Mouse (Mus musculus) hindbrain, embryonic 12.5 days (tissue): Measurements from ENCODE around the gene Garem2. TPM values are rescaled to one million over a fixed set of nuclear protein-coding genes. Genes with fewer than 3 reads are reported as not detected.

ENCODE experiments used
- ATAC-seq: fragments of 200-750 bp; cut with Nextera tagmentation; 2 replicates; pipeline ENCODE4 v1.8.0; 2017; ENCODE audit warnings: moderate TSS enrichment; ENCODE audit not compliant: low FRiP score
- H3K27ac ChIP-seq: fragments of 300-500 bp; sonication (generic); 2 replicates; pipeline ENCODE4 v1.5.1; 2016; ENCODE audit warnings: mild to moderate bottlenecking
- H3K27me3 ChIP-seq: fragments of 300-500 bp; sonication (generic); 2 replicates; pipeline ENCODE4 v1.6.1; 2016; ENCODE audit warnings: mild to moderate bottlenecking
- H3K36me3 ChIP-seq: fragments of 300-500 bp; sonication (generic); 2 replicates; pipeline ENCODE4 v1.6.1; 2016; ENCODE audit warnings: mild to moderate bottlenecking
- H3K4me1 ChIP-seq: fragments of 300-500 bp; sonication (generic); 2 replicates; pipeline ENCODE4 v1.6.1; 2016
- H3K4me2 ChIP-seq: fragments of 300-500 bp; sonication (generic); replicated peaks from 2 replicates; pipeline ENCODE4 v1.6.1; 2016; ENCODE audit warnings: mild to moderate bottlenecking
- H3K4me3 ChIP-seq: fragments of 300-500 bp; sonication (generic); 2 replicates; pipeline ENCODE4 v1.5.1; 2016; ENCODE audit warnings: mild to moderate bottlenecking
- H3K9ac ChIP-seq: fragments of 300-500 bp; sonication (generic); 2 replicates; pipeline ENCODE4 v1.6.1; 2016; ENCODE audit warnings: mild to moderate bottlenecking, moderate library complexity
- H3K9me3 ChIP-seq: fragments of 300-500 bp; sonication (generic); replicated peaks from 2 replicates; pipeline ENCODE4 v1.6.1; 2016; ENCODE audit warnings: mild to moderate bottlenecking
- WGBS: fragments of 180-500 bp; shearing (Covaris S2); methylation state at CpG from one replicate; pipeline ENCODE4 v1.1.7; 2016; 5-methylcytosine and 5-hydroxymethylcytosine counted together
- polyA plus RNA-seq: library from polyadenylated mRNA; unstranded; fragments of >200 nt; fragmentation: Nextera tagmentation; extraction: Ambion mirVana; gene quantifications from 2 replicates; pipeline ENCODE4 v1.2.1, GENCODE M21; 2016

Gene Garem2
- polyA plus RNA-seq, 1 experiment from 2014 or later: 30.3 TPM

DNA sequence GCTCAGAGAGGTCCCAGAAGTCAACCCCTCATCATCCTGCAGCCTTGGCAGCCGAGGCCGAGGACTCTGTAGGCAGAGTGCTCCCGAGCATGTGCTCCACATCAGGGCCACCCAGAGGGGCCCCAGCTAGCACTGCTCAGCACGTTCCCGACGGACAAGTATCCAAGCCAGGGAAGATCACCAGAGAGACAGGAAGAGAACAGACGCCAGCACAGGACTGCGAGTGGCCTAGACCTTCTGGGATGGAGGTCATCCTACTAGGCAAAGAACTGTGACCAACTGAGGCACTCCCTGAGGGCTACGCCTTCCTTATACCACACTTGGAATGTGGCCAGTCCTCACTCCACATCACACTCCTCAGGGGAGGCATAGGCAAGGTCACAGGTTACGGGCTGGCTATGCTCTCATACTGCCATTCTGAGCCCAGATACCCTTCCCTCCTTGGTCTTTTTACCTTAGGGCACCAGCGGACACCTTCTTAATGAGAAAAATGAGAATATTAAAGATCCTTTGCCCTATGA is 30.8 kb downstream of the Garem2 start:
- Histone ChIP-seq H3K4me1 (no peaks in the 10 kb centered on the region), H3K4me2 (no peak overlapping the region), H3K36me3 (peaks cover 73% of the 10 kb centered on the region), H3K9ac (no peak overlapping the region), H3K4me3 (no peak overlapping the region), H3K27me3 (no peaks in the 10 kb centered on the region), H3K27ac (no peak overlapping the region), H3K9me3 (no peaks in the 10 kb centered on the region)
- WGBS: 95% methylated on average over 11 of the region's 11 CpGs
- no peak for ATAC-seq

DNA sequence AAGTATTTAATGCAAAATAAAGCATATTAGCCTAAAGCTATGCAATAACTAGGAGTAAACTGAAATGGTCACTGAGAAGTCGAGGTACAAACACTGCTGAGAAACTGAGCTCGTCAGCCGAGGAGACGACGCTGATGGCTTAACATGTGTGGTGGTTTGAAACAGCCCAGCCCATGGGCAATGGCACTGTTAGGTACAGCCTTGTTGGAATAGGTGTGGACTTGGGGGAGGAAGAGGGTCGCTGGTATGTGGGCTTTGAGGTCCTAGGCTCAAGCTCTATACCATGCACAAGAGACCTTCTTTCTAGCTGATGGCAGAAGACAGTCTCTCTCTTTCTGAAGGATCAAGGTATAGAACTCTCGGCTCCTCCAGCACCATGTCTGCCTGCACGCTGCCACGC is 32.3 kb downstream of the Garem2 start:
- Histone ChIP-seq H3K27ac (no peak overlapping the region), H3K36me3 (peaks cover 78% of the 10 kb centered on the region), H3K4me2 (no peak overlapping the region), H3K27me3 (no peaks in the 10 kb centered on the region), H3K9ac (no peak overlapping the region), H3K9me3 (no peaks in the 10 kb centered on the region), H3K4me3 (no peak overlapping the region), H3K4me1 (no peaks in the 10 kb centered on the region)
- 89% methylated on average over 9 of the region's 9 CpGs for WGBS
- no peak for ATAC-seq

DNA sequence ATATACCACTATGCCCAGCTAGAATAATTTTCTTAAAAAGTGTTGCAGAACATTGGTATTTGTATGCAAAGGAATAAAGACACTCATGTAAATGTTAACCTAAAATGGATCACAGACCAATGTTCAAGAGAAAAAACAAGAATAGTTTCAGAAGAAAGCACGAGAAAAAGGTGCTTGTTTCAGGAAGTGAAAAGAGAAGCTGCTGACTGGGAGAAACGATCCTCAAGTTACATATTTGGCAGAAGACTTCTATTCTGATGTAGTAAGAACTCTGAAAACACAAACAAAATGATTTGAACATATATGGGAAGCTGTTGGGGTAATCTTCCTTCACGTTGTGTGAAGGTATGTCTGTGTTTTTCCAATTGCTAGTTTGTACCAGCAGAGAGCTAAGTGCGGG is 33.2 kb downstream of the Garem2 start:
- H3K9me3 ChIP-seq: no peaks in the 10 kb centered on the region
- no peak overlapping the region for H3K4me3 ChIP-seq
- no peaks in the 10 kb centered on the region for H3K27me3 ChIP-seq
- H3K27ac ChIP-seq: no peak overlapping the region
- no peak overlapping the region for H3K9ac ChIP-seq
- no peaks in the 10 kb centered on the region for H3K4me1 ChIP-seq
- peaks cover 80% of the 10 kb centered on the region for H3K36me3 ChIP-seq
- 94% methylated on average over 4 of the region's 4 CpGs for WGBS
- no peak overlapping the region for H3K4me2 ChIP-seq
- no peak for ATAC-seq

DNA sequence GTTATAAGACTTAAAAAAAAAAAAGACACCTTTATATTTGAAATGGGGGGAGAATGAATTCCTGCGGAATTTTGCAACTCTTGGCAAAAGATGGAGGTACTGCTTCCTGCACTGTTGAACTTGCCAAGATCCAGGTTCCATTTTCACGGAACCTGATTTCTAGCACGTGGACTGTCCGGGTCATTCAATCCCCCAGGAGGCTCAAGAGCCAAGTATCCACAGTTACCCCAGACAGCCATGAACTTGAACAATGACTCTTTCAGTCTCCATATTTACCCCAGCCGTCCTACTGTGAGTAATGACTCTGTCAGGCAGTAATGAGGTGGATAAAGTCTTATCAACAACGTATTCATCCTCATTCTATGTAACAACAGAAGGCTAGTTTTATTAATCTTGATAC is 41.6 kb downstream of the Garem2 start:
- H3K9ac ChIP-seq: no peak overlapping the region
- WGBS: 84% methylated on average over 6 of the region's 6 CpGs
- ATAC-seq: no peak

DNA sequence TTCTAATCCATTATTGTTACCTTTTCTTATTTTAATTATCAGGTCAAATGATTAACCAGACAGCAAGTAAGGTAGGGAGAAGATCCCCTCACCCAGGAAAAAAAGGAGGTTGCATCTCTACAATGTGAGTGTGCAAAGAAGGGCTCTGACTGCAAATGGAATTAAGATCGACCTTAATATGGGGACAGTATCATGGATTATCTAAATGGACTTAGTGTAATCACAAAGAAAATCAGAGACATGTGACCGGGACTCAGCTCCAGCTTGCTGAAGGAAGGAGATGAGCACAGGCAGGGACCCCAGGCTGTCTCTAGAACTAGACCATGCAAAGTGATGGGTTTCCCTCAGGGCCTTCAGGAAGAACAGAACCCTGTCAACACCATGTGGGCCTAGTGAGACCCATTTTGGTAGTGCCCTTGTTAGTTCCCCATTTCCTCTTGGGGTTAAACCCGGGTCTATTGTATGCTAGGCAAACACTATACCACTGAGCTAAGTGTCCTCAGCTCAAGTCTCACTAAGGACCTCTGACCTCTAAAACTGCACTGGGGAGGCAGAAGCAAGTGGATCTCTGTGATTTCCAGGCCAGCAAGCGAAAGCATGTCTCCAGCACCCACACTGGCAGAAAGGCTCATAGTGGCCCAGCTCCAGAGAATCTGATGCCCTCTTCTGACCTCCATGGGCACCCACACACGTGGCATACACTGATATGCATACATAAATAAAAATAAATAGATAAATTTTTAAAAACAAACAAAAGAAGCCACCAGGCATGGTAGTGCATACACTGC is 43.4 kb downstream of the Garem2 start:
- Histone ChIP-seq H3K4me1 (0 out of 2 replicates have a peak, but pooled peaks cover 1% of the 10 kb centered on the region), H3K4me3 (no peak overlapping the region), H3K9ac (no peak overlapping the region), H3K27me3 (no peaks in the 10 kb centered on the region), H3K27ac (no peak overlapping the region), H3K36me3 (peaks cover 32% of the 10 kb centered on the region), H3K9me3 (no peaks in the 10 kb centered on the region), H3K4me2 (no peak overlapping the region)
- 88% methylated on average over 5 of the region's 5 CpGs for WGBS
- ATAC-seq: no peak

More for the DNA sequence above, 41.6 kb downstream of the Garem2 start:
- peaks cover 48% of the 10 kb centered on the region for H3K36me3 ChIP-seq
- H3K9me3 ChIP-seq: no peaks in the 10 kb centered on the region
- H3K4me1 ChIP-seq: no peaks in the 10 kb centered on the region
- no peaks in the 10 kb centered on the region for H3K27me3 ChIP-seq
- H3K4me3 ChIP-seq: no peak overlapping the region
- H3K4me2 ChIP-seq: no peak overlapping the region
- H3K27ac ChIP-seq: no peak overlapping the region

DNA sequence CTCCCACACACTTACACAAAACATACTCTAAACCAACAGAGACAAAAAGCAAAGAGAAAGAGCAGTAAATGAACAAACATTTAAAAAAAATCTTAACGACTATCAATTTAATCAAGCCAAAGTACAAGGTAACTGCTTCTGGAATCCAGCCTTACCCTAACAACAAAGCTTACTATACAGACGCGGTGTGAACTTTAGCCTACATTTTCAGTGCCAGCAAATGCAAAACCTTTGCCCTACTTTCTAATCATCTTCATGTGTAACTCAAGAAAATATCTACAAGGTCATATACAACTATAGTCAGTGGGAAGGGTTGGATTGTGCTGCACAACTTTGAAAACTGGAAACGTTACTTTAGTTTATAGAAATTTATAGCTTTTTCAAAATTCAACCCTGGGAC is 47.0 kb downstream of the Garem2 start:
- 78% methylated on average over 4 of the region's 4 CpGs for WGBS
- Histone ChIP-seq H3K4me2 (no peak overlapping the region), H3K36me3 (no peaks in the 10 kb centered on the region), H3K4me3 (no peak overlapping the region), H3K27ac (no peak overlapping the region), H3K9ac (no peak overlapping the region), H3K9me3 (no peaks in the 10 kb centered on the region), H3K4me1 (peaks cover 17% of the 10 kb centered on the region), H3K27me3 (no peaks in the 10 kb centered on the region)
- ATAC-seq: no peak

DNA sequence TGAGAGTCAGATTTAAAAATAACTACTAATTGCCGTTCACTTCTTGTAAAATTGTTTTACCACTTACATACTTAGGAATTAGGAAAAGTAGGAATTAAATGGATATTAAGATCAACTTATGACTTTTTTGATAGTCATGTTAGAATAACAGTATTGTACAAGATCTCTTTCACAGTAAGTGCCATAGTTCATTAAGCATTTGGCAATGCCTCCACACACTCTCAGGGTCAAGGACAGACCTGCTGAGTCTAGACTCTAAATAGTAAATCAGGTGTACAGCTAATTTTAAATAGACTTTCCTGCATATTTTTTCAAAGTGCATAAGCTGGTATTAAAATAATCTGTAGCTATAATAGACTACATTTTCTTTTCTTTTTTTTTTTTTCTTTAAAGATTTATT is 47.5 kb downstream of the Garem2 start:
- WGBS: 88% methylated on average over 1 of the region's 1 CpGs
- H3K4me2 ChIP-seq: no peak overlapping the region

DNA sequence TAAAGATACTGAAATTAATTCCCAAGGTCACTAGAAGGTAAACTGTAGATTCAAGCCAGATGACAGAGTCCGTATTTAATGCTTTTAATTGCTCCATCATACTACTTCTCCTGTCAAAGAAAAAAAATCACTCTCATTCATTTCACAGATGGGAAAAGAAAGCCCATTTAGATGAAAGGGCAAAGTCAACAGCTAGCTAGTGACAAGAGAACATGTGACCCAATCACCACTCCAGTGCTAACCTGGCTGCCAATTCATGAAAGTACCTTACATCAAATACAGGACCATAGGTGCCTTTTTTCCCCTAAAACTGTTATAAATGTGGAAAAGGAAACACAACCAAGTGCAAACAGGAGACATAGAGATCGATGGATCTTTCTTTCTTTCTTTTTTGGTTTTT is 48.3 kb downstream of the Garem2 start:
- H3K9me3 ChIP-seq: no peaks in the 10 kb centered on the region
- no peak overlapping the region for H3K4me2 ChIP-seq
- peaks cover 17% of the 10 kb centered on the region for H3K4me1 ChIP-seq
- no peak overlapping the region for H3K4me3 ChIP-seq
- ATAC-seq: no peak
- no peak overlapping the region for H3K27ac ChIP-seq
- 95% methylated on average over 2 of the region's 2 CpGs for WGBS
- H3K36me3 ChIP-seq: no peaks in the 10 kb centered on the region
- H3K9ac ChIP-seq: no peak overlapping the region
- no peaks in the 10 kb centered on the region for H3K27me3 ChIP-seq

More for the DNA sequence above, 47.5 kb downstream of the Garem2 start:
- H3K4me3 ChIP-seq: no peak overlapping the region
- H3K27me3 ChIP-seq: no peaks in the 10 kb centered on the region
- no peak overlapping the region for H3K27ac ChIP-seq
- H3K9me3 ChIP-seq: no peaks in the 10 kb centered on the region
- no peak overlapping the region for H3K9ac ChIP-seq
- ATAC-seq: no peak
- H3K36me3 ChIP-seq: no peaks in the 10 kb centered on the region
- peaks cover 17% of the 10 kb centered on the region for H3K4me1 ChIP-seq

DNA sequence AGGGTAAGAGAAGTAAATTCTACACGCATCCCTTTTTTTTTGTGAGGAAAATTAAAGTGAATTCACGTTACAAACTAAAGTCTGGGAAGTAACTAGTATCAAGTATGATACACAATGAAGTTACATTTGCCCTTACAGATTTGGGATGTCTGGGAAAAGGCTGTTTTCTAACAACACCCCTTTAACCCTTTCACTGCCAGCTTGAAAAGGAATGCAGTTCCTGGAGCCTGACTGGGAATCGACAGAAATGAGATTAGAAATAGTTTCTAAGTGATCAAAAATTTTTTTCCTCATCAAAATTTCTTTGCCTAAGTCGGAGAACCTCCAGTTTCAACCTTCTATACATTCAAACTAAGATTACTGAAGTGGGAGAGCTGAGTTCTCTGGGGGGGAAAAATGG is 49.1 kb downstream of the Garem2 start:
- H3K36me3 ChIP-seq: no peaks in the 10 kb centered on the region
- no peak for ATAC-seq
- H3K4me3 ChIP-seq: peak overlapping the region; percentile 74
- no peaks in the 10 kb centered on the region for H3K9me3 ChIP-seq
- H3K4me1 ChIP-seq: peaks cover 17% of the 10 kb centered on the region
- peak overlapping the region; percentile 77 for H3K4me2 ChIP-seq
- no peak overlapping the region for H3K27ac ChIP-seq
- 23% methylated on average over 4 of the region's 4 CpGs for WGBS
- H3K27me3 ChIP-seq: no peaks in the 10 kb centered on the region
- peak overlapping the region; percentile 86 for H3K9ac ChIP-seq

DNA sequence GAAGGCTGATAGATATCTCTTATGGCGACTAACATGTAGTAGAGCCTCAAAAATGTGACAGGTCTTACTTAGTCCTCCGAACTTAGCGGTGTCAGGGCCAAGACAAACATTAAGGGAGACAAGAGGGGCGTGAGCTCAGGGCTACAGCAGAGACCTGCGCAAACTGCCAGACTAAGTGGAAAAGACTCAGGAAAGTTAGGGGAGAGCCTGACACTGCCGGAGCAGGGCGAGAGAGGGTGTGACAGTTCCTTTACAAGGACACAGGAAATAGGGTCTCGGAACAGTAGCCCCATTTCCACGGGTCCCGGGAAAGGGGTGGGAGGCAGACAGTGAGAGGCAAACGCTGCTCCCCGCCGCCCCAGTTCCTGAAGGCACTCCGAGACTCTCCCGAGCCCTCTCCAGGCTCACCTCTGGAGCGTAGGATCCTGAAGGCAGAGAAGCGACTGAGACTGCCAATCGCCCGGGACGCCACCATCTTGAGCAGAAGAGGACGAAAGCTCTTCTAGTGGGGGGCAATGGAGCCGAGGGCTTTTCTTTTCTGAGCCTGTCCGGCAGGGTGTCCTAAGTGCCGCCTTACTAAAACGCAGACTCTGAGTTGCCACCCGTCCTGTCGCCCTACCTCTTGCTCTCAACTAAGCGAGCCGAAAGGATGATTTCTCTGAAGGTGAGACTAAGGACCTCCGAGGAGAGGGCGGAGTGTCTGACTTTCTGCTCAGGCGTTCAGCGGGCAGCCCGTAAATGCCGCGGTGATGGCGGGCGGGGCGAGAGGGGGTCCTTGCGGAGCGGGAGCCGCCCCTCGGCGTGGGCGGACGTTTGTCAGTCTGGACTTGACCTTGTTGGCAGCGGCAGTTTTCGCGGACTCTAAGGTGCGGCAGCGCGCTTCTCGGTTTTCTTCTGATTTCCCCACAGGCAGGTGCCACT is 49.8 kb downstream of the Garem2 start, which contains the start of the genes Hadha and Hadhb:
Hadha (minus strand) TSS at position 689 of the 921 bp plus-strand sequence.
Hadhb (plus strand) TSS at position 775 of the 921 bp plus-strand sequence.
- H3K36me3 ChIP-seq: no peaks in the 10 kb centered on the region
- peak within 1 kb of the TSS; percentile 77 for H3K4me2 ChIP-seq
- H3K9ac ChIP-seq: peak within 1 kb of the TSS; percentile 86
- ATAC-seq: peak; percentile 90
- peak within 1 kb of the TSS; percentile 81 for H3K27ac ChIP-seq
- no peaks in the 10 kb centered on the region for H3K9me3 ChIP-seq
- H3K27me3 ChIP-seq: no peaks in the 10 kb centered on the region
- peak within 1 kb of the TSS; percentile 74 for H3K4me3 ChIP-seq
- under 1% methylated on average over 53 of the region's 53 CpGs for WGBS
- H3K4me1 ChIP-seq: peaks cover 17% of the 10 kb centered on the region

DNA sequence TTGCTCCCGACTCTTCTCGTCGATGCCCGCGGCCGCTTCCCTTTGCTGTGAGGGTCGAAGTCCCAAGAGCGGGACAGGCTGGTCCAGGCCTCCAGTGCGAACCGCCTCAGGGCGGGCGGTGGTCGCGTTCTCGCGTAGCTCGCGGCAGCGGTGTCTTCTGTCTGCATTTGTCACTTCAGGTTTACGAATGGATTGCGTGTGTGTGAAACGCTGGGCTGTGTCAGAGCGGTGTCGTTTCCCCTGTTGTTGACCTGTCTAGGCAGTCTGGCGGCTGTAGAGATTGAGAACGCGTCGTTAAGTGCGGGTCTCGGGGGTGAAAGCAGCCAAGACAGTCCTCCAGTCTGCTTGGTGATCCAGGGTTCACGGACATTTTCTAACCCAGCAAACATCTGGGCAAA is 50.4 kb downstream of the Garem2 start:
- H3K9ac ChIP-seq: peak overlapping the region; percentile 86
- peak; percentile 73 for ATAC-seq
- H3K36me3 ChIP-seq: no peaks in the 10 kb centered on the region
- H3K4me3 ChIP-seq: peak overlapping the region; percentile 74
- H3K4me1 ChIP-seq: peaks cover 17% of the 10 kb centered on the region
- H3K4me2 ChIP-seq: peak overlapping the region; percentile 77
- 0% methylated on average over 31 of the region's 31 CpGs for WGBS
- no peaks in the 10 kb centered on the region for H3K27me3 ChIP-seq
- H3K9me3 ChIP-seq: no peaks in the 10 kb centered on the region
- H3K27ac ChIP-seq: peak overlapping the region; percentile 81
